Mouse (Mus musculus) urinary bladder, postnatal 14 days (tissue): ENCODE results near the gene Nmd3.
A peak's percentile ranks its signal among the peaks of the same experiment; 100 is the strongest.

Source experiments
- DNase-seq: peaks from one replicate; pipeline ENCODE4 v3.0.0; 2021; ENCODE audit warnings: low spot score

Nmd3 gene

GRCm38 (mm10) chr3:69721814-69722186 lies at the start of gene Nmd3:
Nmd3 (plus strand) TSS chr3:69721985.
- peak; percentile 95 for DNase-seq

- DNase-seq, result no peak
These were observed 48.4 kb upstream of the Nmd3 start for GRCm38 (mm10) chr3:69673351-69673750.

GRCm38 (mm10) chr3:69674206-69674605 lies 47.6 kb upstream of the Nmd3 start:
- no peak for DNase-seq

- no peak for DNase-seq
These were observed 32.0 kb upstream of the Nmd3 start for GRCm38 (mm10) chr3:69689791-69690190.

GRCm38 (mm10) chr3:69690939-69691338 lies 30.8 kb upstream of the Nmd3 start:
- DNase-seq, result no peak

- DNase-seq, result no peak
These were observed 21.8 kb upstream of the Nmd3 start for GRCm38 (mm10) chr3:69699851-69700500.

- DNase-seq, result no peak
These were observed 19.9 kb upstream of the Nmd3 start for GRCm38 (mm10) chr3:69701905-69702304.

GRCm38 (mm10) chr3:69702421-69702820 lies 19.4 kb upstream of the Nmd3 start:
- DNase-seq, result no peak

GRCm38 (mm10) chr3:69709043-69709929 lies 12.5 kb upstream of the Nmd3 start:
- DNase-seq, result no peak

- no peak for DNase-seq
These were observed 9.7 kb upstream of the Nmd3 start for GRCm38 (mm10) chr3:69711907-69712600.

GRCm38 (mm10) chr3:69717476-69717875 lies 4.3 kb upstream of the Nmd3 start:
- no peak for DNase-seq

- DNase-seq, result peak; percentile 27
These were observed 542 bp downstream of the Nmd3 start for GRCm38 (mm10) chr3:69722187-69722867.

GRCm38 (mm10) chr3:69723161-69723560 lies 1.4 kb downstream of the Nmd3 start:
- DNase-seq, result no peak

GRCm38 (mm10) chr3:69730930-69731329 lies 9.1 kb downstream of the Nmd3 start:
- no peak for DNase-seq

GRCm38 (mm10) chr3:69733939-69734338 lies 12.2 kb downstream of the Nmd3 start:
- DNase-seq, result no peak

GRCm38 (mm10) chr3:69755192-69755591 lies 33.4 kb downstream of the Nmd3 start:
- no peak for DNase-seq

GRCm38 (mm10) chr3:69755968-69756367 lies 34.2 kb downstream of the Nmd3 start:
- no peak for DNase-seq

- DNase-seq, result peak; percentile 76
These were observed 34.7 kb downstream of the Nmd3 start for GRCm38 (mm10) chr3:69756499-69756898.

GRCm38 (mm10) chr3:69757456-69757855 lies 35.7 kb downstream of the Nmd3 start:
- no peak for DNase-seq

- DNase-seq, result no peak
These were observed 38.3 kb downstream of the Nmd3 start for GRCm38 (mm10) chr3:69760081-69760480.

GRCm38 (mm10) chr3:69761195-69761594 lies 39.4 kb downstream of the Nmd3 start:
- peak; percentile 69 for DNase-seq

GRCm38 (mm10) chr3:69762838-69763368 lies 41.1 kb downstream of the Nmd3 start:
- no peak for DNase-seq
